Mouse (Mus musculus): ENCODE data around the gene Gxylt1. TPM values are rescaled to one million over a fixed set of nuclear protein-coding genes. Genes with fewer than 3 reads are reported as not detected.
"Not testable (repeated sequence)": the region's sequence is repeated elsewhere in the genome, so short reads cannot be mapped to it uniquely, and the experiment has no call there.

The Gxylt1 gene
- polyA plus RNA-seq, 1 experiment from 2014 or later: 17.2 TPM

- no peaks in the 10 kb centered on the region for H3K27me3 ChIP-seq (ENCODE audit: insufficient read depth, poor library complexity, severe bottlenecking)
- H3K4me3 ChIP-seq: no peak overlapping the region
- H3K36me3 ChIP-seq: peaks cover 39% of the 10 kb centered on the region
- WGBS: 89% methylated on average over 8 of the region's 8 CpGs
- no peak overlapping the region for H3K27ac ChIP-seq
- no peak for DNase-seq (ENCODE audit: low spot score)
- no peaks in the 10 kb centered on the region for H3K9me3 ChIP-seq
- no peaks in the 10 kb centered on the region for H3K4me1 ChIP-seq
Observed at GRCm38 (mm10) chr15:93259933-93260332, 15.0 kb downstream of the Gxylt1 start.

- H3K27ac ChIP-seq: no peak overlapping the region; the same call in 1 of the 2 replicates
- no peaks in the 10 kb centered on the region for H3K4me1 ChIP-seq
- no peaks in the 10 kb centered on the region for H3K9me3 ChIP-seq
- H3K27me3 ChIP-seq (ENCODE audit: insufficient read depth, poor library complexity, severe bottlenecking): no peaks in the 10 kb centered on the region
- H3K4me3 ChIP-seq: no peak overlapping the region
- no peak for DNase-seq (ENCODE audit: low spot score)
- 62% methylated on average over 10 of the region's 10 CpGs for WGBS
- peaks cover 47% of the 10 kb centered on the region for H3K36me3 ChIP-seq
Observed at GRCm38 (mm10) chr15:93255295-93255694, 19.7 kb downstream of the Gxylt1 start.

- Histone ChIP-seq H3K27ac (no peak overlapping the region), H3K9me3 (no peaks in the 10 kb centered on the region), H3K4me1 (no peaks in the 10 kb centered on the region), H3K36me3 (peaks cover 44% of the 10 kb centered on the region), H3K4me3 (no peak overlapping the region), H3K27me3 (ENCODE audit: insufficient read depth, poor library complexity, severe bottlenecking) (no peaks in the 10 kb centered on the region)
- WGBS: 71% methylated on average over 8 of the region's 8 CpGs
- no peak for DNase-seq (ENCODE audit: low spot score)
Observed at GRCm38 (mm10) chr15:93253172-93253571, 21.8 kb downstream of the Gxylt1 start.

- DNase-seq (ENCODE audit: low spot score): no peak
- Histone ChIP-seq H3K9me3 (no peaks in the 10 kb centered on the region), H3K27ac (no peak overlapping the region), H3K27me3 (ENCODE audit: insufficient read depth, poor library complexity, severe bottlenecking) (no peaks in the 10 kb centered on the region), H3K4me3 (no peak overlapping the region), H3K4me1 (no peaks in the 10 kb centered on the region), H3K36me3 (peaks cover 42% of the 10 kb centered on the region)
- 76% methylated on average over 6 of the region's 6 CpGs for WGBS
Observed at GRCm38 (mm10) chr15:93252396-93252795, 22.6 kb downstream of the Gxylt1 start.

- H3K9me3 ChIP-seq: no peaks in the 10 kb centered on the region
- H3K4me1 ChIP-seq: no peaks in the 10 kb centered on the region
- 72% methylated on average over 13 of the region's 13 CpGs for WGBS
- no peaks in the 10 kb centered on the region for H3K27me3 ChIP-seq (ENCODE audit: insufficient read depth, poor library complexity, severe bottlenecking)
- no peak overlapping the region for H3K27ac ChIP-seq
- H3K36me3 ChIP-seq: peaks cover 42% of the 10 kb centered on the region
- no peak overlapping the region for H3K4me3 ChIP-seq
- DNase-seq (ENCODE audit: low spot score): no peak
Observed at GRCm38 (mm10) chr15:93251553-93252250, 23.3 kb downstream of the Gxylt1 start.

- no peak for DNase-seq (ENCODE audit: low spot score)
- H3K27ac ChIP-seq: no peak overlapping the region
- H3K4me1 ChIP-seq: no peaks in the 10 kb centered on the region
- H3K9me3 ChIP-seq: 0 out of 2 replicates have a peak, but pooled peaks cover 4% of the 10 kb centered on the region
- H3K27me3 ChIP-seq (ENCODE audit: insufficient read depth, poor library complexity, severe bottlenecking): no peaks in the 10 kb centered on the region
- no peak overlapping the region for H3K4me3 ChIP-seq
- peaks cover 76% of the 10 kb centered on the region for H3K36me3 ChIP-seq
- 77% methylated on average over 10 of the region's 10 CpGs for WGBS
Observed at GRCm38 (mm10) chr15:93243202-93243601, 31.8 kb downstream of the Gxylt1 start.

GRCm38 (mm10) chr15:93236456-93236855, 38.5 kb downstream of the Gxylt1 start:
- not testable (repeated sequence) for H3K4me3 ChIP-seq; H3K27me3 ChIP-seq (ENCODE audit: insufficient read depth, poor library complexity, severe bottlenecking); H3K27ac ChIP-seq; DNase-seq (ENCODE audit: low spot score); H3K4me1 ChIP-seq; H3K9me3 ChIP-seq
- peaks cover 28% of the 10 kb centered on the region for H3K36me3 ChIP-seq
- 93% methylated on average over 10 of the region's 10 CpGs for WGBS

GRCm38 (mm10) chr15:93229028-93229427, 46.0 kb downstream of the Gxylt1 start:
- H3K4me3 ChIP-seq: no peak overlapping the region
- no peak for DNase-seq (ENCODE audit: low spot score)
- H3K27ac ChIP-seq: no peak overlapping the region
- H3K9me3 ChIP-seq: no peaks in the 10 kb centered on the region
- no peaks in the 10 kb centered on the region for H3K27me3 ChIP-seq (ENCODE audit: insufficient read depth, poor library complexity, severe bottlenecking)
- no peaks in the 10 kb centered on the region for H3K4me1 ChIP-seq
- no peaks in the 10 kb centered on the region for H3K36me3 ChIP-seq
- 83% methylated on average over 11 of the region's 11 CpGs for WGBS

GRCm38 (mm10) chr15:93228375-93228774, 46.6 kb downstream of the Gxylt1 start:
- no peaks in the 10 kb centered on the region for H3K27me3 ChIP-seq (ENCODE audit: insufficient read depth, poor library complexity, severe bottlenecking)
- no peaks in the 10 kb centered on the region for H3K36me3 ChIP-seq
- no peak overlapping the region for H3K4me3 ChIP-seq
- H3K9me3 ChIP-seq: no peaks in the 10 kb centered on the region
- no peak for DNase-seq (ENCODE audit: low spot score)
- H3K27ac ChIP-seq: no peak overlapping the region
- WGBS: 87% methylated on average over 10 of the region's 10 CpGs
- no peaks in the 10 kb centered on the region for H3K4me1 ChIP-seq

- 23% methylated on average over 6 of the region's 6 CpGs for WGBS
- Histone ChIP-seq H3K4me3 (no peak overlapping the region), H3K36me3 (no peaks in the 10 kb centered on the region), H3K27me3 (ENCODE audit: insufficient read depth, poor library complexity, severe bottlenecking) (no peaks in the 10 kb centered on the region), H3K27ac (no peak overlapping the region), H3K4me1 (no peaks in the 10 kb centered on the region), H3K9me3 (no peaks in the 10 kb centered on the region)
- DNase-seq (ENCODE audit: low spot score): no peak
Observed at GRCm38 (mm10) chr15:93227764-93228079, 47.3 kb downstream of the Gxylt1 start.

- no peaks in the 10 kb centered on the region for H3K4me1 ChIP-seq
- 86% methylated on average over 10 of the region's 10 CpGs for WGBS
- no peak overlapping the region for H3K27ac ChIP-seq
- H3K27me3 ChIP-seq (ENCODE audit: insufficient read depth, poor library complexity, severe bottlenecking): no peaks in the 10 kb centered on the region
- no peak for DNase-seq (ENCODE audit: low spot score)
- H3K36me3 ChIP-seq: no peaks in the 10 kb centered on the region
- H3K9me3 ChIP-seq: no peaks in the 10 kb centered on the region
- no peak overlapping the region for H3K4me3 ChIP-seq
Observed at GRCm38 (mm10) chr15:93226930-93227763, 47.8 kb downstream of the Gxylt1 start.

GRCm38 (mm10) chr15:93222475-93222874, 52.5 kb downstream of the Gxylt1 start:
- H3K27me3 ChIP-seq (ENCODE audit: insufficient read depth, poor library complexity, severe bottlenecking): no peaks in the 10 kb centered on the region
- H3K36me3 ChIP-seq: no peaks in the 10 kb centered on the region
- WGBS: 50% methylated on average over 7 of the region's 7 CpGs
- no peak overlapping the region for H3K4me3 ChIP-seq
- no peak overlapping the region for H3K27ac ChIP-seq
- H3K4me1 ChIP-seq: no peaks in the 10 kb centered on the region
- H3K9me3 ChIP-seq: no peaks in the 10 kb centered on the region
- no peak for DNase-seq (ENCODE audit: low spot score)

GRCm38 (mm10) chr15:93212617-93213016, 62.4 kb downstream of the Gxylt1 start:
- no peak for DNase-seq (ENCODE audit: low spot score)
- no peaks in the 10 kb centered on the region for H3K9me3 ChIP-seq
- peaks cover 14% of the 10 kb centered on the region; the same call in 1 of the 2 replicates for H3K27me3 ChIP-seq (ENCODE audit: insufficient read depth, poor library complexity, severe bottlenecking)
- no peak overlapping the region for H3K27ac ChIP-seq
- 81% methylated on average over 9 of the region's 9 CpGs for WGBS
- no peaks in the 10 kb centered on the region for H3K4me1 ChIP-seq
- no peaks in the 10 kb centered on the region for H3K36me3 ChIP-seq
- H3K4me3 ChIP-seq: no peak overlapping the region

Data from heart, embryonic 10.5 days (tissue).